Mouse (Mus musculus): ENCODE measurements around the gene Tex13c3.
"Not testable (repeated sequence)": the region's sequence is repeated elsewhere in the genome, so short reads cannot be mapped to it uniquely, and the experiment has no call there.

The Tex13c3 gene

GRCm38 (mm10) chrX:19481219-19481618, at the start of gene Tex13c3:
Gene Tex13c3 (minus strand): TSS chrX:19481319.
- not testable (repeated sequence) for DNase-seq (ENCODE audit: low read depth, low spot score)

DNA sequence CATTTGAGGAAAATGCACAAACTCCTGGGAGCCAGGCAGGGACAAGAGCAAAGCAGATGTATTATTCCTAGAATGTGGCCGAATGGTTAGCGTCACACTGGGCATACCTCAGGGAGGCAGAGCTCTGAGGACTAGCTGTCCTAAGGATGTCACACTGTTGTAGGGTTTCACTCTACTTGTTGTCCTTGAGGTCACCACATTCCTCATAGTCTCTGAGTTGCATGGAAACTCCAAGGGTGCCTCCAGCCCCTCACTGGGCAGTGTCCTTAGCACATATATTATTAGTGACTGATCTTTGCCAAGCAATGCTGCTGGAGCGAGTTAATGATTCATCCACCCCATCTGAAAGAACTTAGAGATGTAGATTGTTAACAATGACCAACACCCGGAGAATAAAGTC, 8.6 kb upstream of the Tex13c3 start:
- no peak for DNase-seq (ENCODE audit: low read depth, low spot score)

All from ZHBTc4 (cell line).